Mouse (Mus musculus): ENCODE measurements around the gene Kif5c.

DNA sequence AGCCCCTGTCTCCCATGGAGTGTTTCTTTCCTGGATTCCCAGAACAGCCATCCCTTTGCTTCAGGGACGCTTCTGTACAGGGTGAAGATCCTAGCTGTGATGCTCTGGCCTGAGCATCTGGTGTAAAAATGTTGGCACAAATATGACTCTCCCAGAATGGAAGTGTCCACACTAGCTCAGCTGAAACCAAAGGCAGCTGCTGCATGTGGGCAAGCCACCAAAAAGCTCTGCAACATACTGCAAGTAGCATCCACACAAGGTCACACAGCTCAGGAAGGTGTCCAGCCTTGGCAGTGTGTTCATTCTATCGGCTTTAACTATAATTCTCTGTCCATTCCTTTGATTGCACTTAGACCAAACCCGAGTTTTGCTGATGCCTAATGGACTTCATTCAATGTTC lies 38.5 kb upstream of the Kif5c start:
- no peak for TF ChIP-seq GATA1 (IDR thresholded peaks at IDR 0.05; ENCODE audit: low read length)
- no peak for TF ChIP-seq TAL1 (IDR thresholded peaks at IDR 0.05; ENCODE audit: low read length)

Measured in erythroblast, embryonic 14.5 days (primary cell).